Mouse (Mus musculus) layer of hippocampus, postnatal 25 days (tissue): ENCODE measurements around the gene Tmem203. TPM values are rescaled to one million over a fixed set of nuclear protein-coding genes. Genes with fewer than 3 reads are reported as not detected.

Experiments
- DNase-seq, 2 experiments: peaks; one replicate each; pipeline ENCODE4 v3.0.0; 2022; ENCODE audit warnings: mixed read lengths in 2 of 2, low spot score in 1 of 2; ENCODE audit errors: extremely low spot score in 1 of 2
- total RNA-seq, 2 experiments: library from RNA; stranded (reverse); gene quantifications; 2 replicates each; pipeline ENCODE4 v1.2.3; 2021

Gene Tmem203
- total RNA-seq, 2 experiments from 2014 or later: 38.1 to 40.5 TPM

DNA sequence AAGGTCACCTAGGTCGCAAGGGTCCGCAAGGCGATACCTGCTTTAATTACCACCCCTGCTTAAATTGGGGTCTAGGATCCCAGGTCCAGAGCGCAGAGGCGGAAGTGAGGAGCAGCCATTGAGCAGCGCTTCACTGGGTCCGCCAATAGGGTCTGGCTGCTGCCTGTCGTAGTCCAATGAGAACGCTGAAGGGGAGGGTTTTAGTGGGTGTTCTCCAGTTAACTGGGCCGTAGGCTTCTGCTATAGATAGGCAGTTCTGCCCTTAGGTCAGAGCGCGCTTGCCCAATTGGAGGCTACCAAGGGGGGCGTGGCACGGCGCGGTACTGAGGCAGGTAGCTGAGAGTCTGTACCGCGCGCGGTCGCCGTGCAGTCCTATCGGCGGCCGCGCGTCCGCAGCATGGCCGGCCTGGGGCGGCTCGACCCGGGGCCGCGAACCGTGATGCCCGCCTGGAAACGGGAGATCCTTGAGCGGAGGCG lies 7.1 kb downstream of the Tmem203 start, which contains the start of gene Tprn:
Gene Tprn, plus strand, starts transcription at position 328 of the 477 bp plus-strand sequence.
- peak; percentile 68 to 78 for DNase-seq

DNA sequence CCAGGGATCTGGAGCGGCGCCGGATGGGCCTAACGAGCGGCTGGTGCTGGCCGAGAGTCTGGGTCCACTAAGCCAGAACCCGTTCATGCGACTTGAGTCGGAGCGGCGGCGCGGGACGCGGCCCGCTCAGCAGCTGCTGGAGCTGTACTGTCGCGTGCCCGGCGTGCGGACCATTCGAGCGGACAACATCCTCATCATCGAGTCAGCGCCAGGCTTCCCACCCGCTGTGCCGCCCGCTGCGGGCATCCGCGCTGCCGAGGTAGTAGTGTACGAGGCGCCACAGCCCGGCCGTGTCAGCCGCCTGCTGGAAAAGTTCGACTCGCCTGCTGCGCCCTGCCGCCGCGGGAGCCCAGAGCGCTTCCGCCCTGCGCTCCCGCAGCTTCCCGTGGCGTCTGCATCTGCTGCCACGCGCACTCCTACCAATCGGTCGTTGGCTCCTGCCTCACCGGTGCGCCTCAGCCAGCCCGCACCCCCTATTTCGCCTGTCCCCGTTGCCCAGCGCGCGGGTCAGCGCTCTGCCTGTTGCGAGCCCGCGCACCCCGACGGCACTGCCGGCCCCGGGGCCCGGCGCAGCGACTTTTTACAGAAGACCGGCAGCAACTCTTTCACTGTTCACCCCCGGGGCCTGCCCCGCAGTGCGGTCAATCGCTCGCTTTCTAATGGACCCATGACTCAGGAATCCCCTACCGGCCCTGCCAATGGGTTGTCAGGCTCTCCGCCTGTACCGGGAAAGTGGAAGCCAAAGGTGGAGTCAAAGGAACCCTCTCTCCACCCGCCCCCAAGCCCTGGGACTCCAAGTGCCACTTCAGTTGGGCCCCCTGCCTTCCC lies 7.8 kb downstream of the Tmem203 start:
- no peak for DNase-seq

DNA sequence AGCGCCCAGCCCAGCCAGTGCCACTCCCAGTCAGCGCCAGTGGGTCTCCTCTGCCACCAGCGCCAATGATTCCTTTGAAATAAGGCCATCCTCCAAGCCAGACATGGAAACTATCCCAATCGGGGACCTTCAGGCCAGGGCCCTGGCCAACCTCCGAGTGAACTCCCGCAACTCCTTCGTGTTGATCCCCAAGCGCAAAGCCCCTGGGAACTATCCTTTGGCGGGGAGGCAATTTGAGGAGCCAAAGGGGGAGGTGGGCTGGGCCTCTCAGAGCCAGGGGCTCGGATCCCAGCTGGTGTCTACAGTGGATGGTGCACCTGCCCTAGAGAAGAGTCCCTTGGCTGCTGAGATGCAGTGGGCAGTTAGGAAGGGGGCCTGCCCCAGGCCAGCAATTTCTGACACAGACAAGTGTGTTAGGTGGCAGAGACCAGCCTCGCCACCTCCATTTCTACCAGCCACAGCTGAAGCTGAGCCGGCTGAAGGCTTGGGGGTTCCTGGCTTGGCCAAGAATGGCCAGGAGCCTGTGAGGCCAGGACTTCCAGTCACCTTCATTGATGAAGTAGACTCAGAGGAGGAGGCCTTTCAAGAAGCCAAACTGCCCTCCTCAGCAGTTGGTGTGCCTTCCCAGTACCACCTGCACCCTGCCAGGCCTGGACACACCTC lies 8.5 kb downstream of the Tmem203 start:
- DNase-seq: no peak

DNA sequence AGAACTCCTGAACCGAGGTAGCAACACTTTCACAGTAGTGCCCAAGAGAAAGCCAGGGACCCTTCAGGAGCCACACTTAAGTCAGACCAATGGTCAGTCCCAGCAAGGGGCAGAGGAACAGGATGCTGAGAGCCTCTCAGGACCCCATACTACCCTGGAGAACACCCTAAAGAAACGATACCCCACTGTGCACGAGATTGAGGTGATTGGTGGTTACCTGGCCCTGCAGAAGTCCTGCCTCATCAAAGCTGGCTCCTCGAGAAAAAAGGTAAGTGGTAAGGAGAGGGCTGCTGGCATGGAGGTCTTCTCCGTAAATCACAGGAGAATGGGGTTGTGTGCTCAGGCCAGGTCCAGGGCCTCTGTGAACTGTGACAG lies 9.0 kb downstream of the Tmem203 start:
- no peak for DNase-seq

DNA sequence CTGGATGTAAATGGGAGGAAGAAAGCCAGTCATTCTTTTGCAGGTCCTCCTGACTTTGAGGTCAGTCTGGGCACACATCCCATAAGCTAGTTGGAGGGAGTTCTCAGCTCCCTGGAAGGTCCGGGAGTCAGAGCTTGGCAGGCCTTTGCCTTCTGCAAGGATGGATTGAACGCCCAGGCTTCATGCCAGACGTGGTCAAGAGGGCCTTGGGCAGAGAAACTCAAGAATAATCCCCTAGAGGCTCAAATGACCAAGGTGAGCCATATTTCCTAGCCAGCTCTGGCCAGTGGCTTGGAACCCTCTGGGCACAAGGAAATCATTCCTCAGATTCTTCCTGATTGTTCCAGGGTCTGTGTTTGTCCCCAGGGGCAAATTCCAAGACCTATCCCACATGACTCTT lies 9.6 kb downstream of the Tmem203 start:
- DNase-seq: no peak

DNA sequence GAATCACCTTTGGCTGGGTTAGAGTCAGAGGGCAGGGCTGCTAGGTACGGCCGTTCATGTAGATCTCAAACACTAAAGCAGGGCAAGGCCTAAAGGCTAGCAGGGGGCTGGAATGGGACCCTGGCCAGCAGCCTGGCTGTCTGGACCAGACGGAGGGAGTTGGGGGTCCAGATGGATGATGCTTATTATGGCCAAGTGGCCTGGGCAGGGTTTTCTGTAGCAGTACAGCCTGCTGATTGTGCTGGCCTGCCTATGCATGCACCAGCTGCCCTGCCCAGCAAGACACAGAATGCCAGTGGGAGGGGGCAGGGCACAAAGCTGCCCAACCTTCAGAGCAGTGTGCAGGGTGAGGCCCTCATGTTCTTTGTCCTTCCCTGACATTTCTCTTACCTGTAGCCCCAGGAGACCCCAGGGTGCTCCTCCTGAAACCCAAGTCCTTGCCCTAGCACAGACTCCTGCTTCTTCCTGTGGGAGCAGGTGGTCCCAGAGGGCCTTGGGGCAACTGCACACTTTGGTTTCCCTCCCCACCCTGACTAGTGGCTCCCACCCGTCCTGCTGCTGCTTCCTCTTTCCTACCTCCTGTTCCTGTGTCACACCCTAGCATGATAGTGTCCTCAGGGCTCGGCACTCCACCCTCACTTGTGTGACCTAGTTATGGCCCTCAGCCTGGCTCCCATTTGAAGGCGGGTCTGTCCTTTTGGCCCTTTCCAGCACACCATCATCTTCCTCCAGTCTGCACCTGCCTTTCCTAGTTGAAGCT lies 10.8 kb downstream of the Tmem203 start:
- DNase-seq: no peak

DNA sequence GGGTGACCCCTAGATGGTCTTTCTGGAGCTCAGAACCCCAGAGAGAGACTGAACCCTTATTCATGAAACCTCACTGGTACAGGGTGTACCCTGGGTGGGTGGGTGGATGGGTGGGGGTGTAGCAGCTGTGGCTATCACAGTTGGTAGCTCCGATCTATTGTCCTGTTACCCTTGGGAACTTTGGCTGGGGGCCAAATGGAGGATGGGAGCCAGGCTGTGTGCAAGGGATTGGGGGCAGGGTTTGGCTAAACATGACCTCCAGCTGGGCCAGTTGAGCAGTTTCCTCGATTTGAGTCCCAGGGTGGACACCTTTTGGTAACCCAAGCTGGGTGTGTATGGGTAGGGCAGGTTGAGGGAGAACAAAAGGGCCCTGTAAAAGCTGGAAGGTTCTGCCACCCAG lies 11.5 kb downstream of the Tmem203 start:
- DNase-seq: no peak

DNA sequence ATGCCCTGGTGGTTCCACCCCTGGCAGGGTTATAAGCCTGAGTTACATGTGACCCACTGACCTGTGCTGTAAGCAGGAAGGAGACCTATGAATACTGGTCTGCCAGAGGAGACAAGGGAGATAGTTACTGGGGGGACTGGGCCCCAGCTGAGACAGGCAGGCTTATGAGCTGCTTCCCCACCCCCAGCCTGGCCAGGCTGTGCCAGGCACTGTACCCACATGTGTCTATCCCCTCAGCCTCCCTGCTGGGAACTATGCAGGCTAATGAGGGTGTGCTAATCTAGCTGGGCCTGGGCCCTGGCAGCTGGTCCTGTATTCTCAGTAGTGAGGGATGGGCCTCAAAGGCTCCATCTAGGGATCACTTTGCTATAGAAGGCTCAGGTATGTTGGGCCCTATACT lies 12.0 kb downstream of the Tmem203 start:
- no peak for DNase-seq

DNA sequence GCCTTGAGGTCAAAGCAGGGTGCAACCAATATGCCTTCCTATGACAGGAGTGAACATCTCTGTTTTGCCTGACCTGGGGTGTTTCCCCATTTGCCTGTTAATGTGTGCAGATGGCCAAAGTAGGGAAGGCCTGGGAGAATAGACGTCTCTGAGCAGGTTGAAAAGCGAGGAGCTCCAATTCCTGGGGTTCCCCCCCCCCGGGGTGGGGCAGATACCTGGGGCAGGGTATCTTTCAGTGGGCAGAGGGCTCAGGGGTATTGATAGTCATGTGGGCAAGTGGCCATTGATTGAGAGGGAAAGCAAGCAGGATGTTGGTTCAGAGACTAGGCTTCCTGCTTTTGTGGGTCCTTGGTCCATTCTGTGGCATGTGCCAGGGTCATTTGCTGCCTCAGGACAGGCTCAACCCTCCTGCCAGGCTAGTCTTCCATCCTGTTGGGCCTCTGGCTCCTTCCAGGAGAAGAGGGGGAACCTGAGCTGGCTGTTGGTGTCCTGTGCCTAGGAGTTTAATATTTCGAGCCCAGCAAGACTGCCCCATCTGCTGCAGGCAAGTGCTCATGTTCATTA lies 12.6 kb downstream of the Tmem203 start:
- DNase-seq: no peak

DNA sequence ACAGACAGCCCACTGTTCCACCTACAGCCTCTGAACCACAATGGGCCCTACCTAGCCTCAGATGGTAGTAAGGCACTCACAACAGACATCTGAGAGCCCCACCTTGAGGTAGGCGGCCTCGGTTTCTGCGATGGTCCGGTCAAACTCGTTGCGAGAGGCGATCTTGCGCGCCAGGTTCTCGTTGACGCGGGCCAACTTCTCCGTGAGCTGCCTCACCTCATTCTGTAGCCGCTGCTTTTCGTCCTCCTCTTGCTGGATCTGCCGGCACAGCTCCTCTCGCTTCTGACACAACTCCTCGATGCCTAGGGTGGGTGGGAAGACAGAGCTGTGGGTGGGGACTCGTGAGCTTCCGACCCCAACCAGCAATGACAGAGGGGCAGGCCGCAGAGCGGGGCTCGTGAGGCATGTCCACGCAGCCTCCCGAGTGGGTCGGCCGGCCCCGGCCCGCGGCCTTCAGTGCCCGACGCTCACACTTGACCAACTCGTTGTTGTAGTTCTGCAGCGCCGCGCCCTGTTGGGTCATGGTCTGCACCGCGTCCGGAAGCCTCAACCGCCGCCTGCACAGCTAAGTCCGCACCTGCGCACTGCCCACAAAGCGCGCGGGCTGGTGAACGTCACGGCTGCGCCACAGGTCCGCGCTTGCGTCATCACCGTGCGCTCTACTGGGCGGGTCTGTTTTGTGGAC lies 16.7 kb downstream of the Tmem203 start, which contains the start of the genes Ssna1 and Anapc2:
Gene Ssna1, minus strand, starts transcription at position 612 of the 685 bp plus-strand sequence.
Gene Anapc2, plus strand, starts transcription at position 652 of the 685 bp plus-strand sequence.
- peak; percentile 96 to 98 for DNase-seq

DNA sequence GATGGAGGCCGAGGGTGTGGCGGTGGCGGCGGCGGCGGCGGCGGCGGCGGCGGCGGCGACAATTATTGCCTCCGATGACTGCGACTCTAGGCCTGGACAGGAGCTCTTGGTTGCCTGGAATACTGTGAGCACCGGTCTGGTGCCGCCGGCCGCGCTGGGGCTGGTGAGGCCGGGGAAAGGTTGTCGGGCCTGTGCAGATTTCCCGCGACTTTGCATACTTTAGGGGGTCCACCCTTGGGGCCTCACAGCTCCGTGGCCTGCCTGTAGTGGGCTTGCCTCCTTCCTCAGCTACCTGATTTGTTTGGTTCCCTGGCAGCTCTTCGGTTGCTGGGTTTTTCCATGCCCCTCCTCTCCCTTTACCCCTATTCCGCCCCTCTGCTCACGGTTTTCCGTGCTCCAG lies 17.3 kb downstream of the Tmem203 start:
- no peak for DNase-seq

DNA sequence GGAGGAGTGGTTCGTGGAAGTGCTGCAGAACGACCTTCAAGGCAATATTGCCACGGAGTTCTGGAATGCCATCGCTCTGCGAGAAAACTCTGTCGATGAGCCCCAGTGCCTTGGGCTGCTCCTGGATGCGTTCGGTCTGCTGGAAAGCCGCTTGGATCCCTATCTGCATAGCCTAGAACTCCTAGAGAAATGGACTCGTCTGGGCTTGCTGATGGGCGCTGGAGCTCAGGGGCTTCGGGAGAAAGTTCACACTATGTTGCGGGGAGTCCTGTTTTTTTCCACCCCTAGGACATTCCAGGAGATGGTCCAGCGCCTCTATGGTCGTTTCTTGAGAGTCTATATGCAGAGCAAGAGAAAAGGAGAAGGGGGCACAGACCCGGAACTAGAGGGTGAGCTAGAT lies 17.8 kb downstream of the Tmem203 start:
- no peak for DNase-seq

DNA sequence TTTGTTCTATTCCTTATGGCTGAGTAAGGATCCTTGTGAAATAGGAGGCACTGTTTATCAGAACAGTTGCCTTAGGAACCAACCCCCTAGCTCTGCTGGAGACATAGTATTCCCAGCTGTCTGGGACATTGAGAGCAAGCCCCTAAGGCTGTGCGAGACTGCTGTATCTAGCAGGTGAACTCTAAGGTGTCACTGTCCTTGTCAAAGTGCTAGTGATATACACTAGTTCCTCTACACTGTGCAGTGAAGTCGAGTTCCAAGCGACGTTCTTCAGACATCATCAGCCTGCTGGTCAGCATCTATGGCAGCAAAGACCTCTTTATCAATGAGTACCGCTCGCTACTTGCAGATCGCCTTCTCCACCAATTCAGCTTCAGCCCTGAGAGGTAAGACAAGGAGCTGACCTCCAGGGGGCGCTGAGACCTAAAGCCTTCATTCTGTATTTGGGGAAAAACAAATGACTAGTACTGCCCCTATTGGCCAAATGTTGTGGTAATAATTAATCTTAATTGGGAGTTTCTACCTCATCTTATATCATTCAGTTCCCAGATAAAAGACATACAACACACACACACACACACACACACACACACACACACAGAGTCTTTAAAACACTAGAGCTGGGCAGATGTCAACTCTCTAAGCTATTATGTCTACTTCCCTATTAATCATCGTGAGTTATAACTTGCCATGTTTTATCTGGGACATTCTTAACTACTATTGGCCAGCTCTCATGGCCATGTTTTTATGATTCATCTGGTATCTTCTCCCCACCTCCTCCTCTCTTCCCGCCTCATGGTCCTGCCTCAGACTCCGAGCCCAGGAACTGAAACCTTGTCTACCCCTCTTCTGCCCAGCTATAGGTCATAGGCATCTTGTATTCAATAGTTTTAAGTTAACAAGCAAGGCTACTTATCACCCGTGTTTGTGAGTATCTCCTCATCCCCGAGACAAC lies 24.0 kb downstream of the Tmem203 start:
- DNase-seq: peak; percentile 72 to 93

DNA sequence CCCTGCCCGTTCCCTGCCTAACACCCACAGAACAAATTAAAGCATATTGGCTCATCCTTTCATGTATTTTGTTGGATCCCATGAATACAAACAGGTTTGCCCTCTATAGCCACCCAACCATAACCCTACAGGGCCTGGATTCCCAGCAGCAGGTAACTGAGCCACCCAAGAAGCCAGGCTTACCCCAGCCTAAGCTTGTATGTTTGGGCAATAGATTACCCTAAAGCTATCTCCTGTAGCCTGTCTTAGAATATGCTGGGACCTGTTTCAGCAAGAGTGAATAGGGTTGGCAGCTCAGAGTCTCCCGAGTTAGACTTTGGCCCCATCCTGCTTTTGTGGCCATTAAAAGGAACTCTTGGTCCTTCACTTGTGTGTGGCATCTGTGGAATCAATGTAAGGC lies 30.3 kb downstream of the Tmem203 start:
- no peak for DNase-seq

DNA sequence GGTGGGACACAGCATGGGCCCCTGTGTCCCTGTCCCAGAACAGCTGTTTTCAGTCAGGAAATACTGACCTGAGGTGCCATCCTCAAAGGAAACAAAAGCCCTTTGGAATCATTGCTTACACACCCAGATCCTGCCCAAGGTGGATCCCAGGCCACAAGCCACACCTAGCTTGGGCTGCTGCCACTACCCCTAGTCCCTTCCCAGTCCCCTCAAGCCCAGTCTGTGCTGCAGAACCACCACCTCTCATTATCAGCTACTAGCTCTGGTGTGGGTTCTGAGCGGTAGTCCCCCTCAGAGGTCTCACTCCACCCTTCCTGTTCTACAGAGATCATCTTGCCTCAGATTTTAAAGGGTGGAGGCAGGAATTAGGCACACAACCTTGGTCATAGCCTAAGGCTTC lies 31.1 kb downstream of the Tmem203 start:
- DNase-seq: no peak

DNA sequence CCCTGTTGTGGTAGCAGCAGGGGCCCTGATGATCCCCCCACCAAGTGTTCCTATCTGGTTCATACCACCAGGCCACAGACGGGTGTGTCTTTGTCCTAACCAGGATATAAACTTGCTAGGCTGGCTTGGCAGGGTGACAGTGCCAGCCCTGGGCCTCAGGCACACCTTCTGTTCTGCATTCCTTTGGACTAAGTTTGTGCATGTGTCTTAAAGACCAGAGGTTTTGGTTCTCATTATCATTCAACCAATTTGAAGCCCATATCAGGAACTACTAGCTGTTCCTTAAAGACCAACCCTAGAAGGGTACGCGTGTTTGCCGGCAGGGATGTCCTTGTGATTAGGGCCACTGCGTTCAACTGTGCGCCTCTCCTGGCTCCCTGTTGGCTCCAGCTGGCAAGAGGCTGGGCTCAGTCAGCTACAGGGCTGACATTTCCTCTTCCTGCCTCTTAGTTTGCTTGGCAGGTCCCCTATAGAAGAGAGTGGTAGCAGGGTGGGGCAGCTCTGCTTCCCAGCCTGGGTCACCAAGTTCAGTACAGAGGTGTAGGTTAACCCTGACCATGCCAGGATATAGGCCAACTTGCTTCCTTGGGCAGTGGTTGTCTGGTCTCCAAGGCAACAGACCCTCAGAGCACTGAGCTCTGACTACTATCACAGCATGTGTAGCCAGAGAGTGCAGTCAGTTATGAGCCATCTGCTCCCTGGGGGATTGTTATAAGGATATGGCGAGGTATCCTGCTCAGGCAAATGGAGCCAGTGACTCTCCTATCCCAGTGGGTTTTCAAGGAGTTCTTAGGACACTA lies 31.8 kb downstream of the Tmem203 start:
- no peak for DNase-seq

DNA sequence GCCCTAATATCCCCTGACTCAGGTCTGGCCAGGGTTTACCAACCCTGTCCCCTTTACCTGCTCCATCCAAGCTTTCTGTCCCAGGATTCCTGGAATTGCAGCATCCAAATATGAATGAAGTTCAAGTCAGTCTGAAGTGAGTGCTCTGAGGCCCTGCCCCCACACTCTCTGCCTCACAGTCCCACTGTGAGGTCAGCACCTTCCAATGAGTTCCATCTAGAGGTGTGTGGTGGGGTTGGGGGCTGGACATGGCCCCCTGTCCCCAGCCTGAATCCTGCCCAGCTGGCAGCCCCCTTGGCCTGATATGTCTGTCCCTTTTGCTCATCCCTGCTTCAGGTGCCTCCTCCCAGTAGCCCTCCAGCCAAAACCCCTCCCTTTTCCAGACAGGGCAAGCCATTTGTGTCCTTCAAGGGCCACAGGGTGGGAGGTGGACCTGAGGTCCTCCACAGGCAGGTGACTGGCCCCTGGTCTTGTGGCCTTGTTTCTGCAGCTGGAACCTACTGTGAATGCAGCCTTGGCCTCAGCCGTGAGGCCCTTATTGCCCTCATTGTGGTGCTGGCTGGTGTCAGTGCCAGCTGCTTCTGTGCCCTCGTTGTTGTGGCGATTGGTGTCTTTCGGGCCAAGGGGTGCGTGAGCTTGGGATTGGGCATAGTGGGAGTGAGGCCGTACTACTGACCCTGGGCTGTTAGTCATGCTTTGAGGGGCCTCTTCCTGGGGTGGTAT lies 32.8 kb downstream of the Tmem203 start, which contains the start of gene Tmem210:
Gene Tmem210, plus strand, starts transcription at position 219 of the 723 bp plus-strand sequence.
- DNase-seq: no peak
